Mouse (Mus musculus) small intestine, adult 2 months (tissue): Measurements from ENCODE around the gene Pdzd7. TPM values are rescaled to one million over a fixed set of nuclear protein-coding genes. Genes with fewer than 3 reads are reported as not detected.

Experiments used
- H3K27ac ChIP-seq: fragments of 200-500 bp; 2 replicates; pipeline ENCODE4 v1.5.1; 2012; ENCODE audit warnings: low read depth, low read length, control low read depth, inconsistent platforms; ENCODE audit not compliant: insufficient read depth
- H3K27me3 ChIP-seq: fragments of 200-500 bp; 2 replicates; pipeline ENCODE4 v1.6.1; 2012; ENCODE audit warnings: mild to moderate bottlenecking, moderate library complexity, low read length, inconsistent platforms; ENCODE audit not compliant: control insufficient read depth, insufficient read depth
- H3K36me3 ChIP-seq: fragments of 200-500 bp; 2 replicates; pipeline ENCODE4 v1.6.1; 2012; ENCODE audit warnings: mild to moderate bottlenecking, low read length, control low read depth, inconsistent platforms; ENCODE audit not compliant: control insufficient read depth, insufficient read depth
- H3K4me1 ChIP-seq: fragments of 200-500 bp; 2 replicates; pipeline ENCODE4 v1.6.1; 2012; ENCODE audit warnings: low read length, inconsistent platforms, mixed read lengths; ENCODE audit not compliant: control insufficient read depth, insufficient read depth, insufficient read length
- H3K4me3 ChIP-seq: fragments of 200-500 bp; 2 replicates; pipeline ENCODE4 v1.5.1; 2012; ENCODE audit warnings: low read depth, mild to moderate bottlenecking, control low read depth, inconsistent platforms, low read length, moderate library complexity
- CTCF ChIP-seq: fragments of 200-500 bp; IDR thresholded peaks from 2 replicates; pipeline ENCODE4 v1.5.1; 2012; ENCODE audit warnings: low read depth, mild to moderate bottlenecking, control low read depth, inconsistent platforms, low read length, moderate library complexity, mixed read lengths; ENCODE audit not compliant: insufficient replicate concordance, insufficient read length; ENCODE audit errors: extremely low read depth
- POLR2A ChIP-seq: fragments of 200-500 bp; IDR thresholded peaks from 2 replicates; pipeline ENCODE4 v1.6.1; 2012; ENCODE audit warnings: low read depth, mild to moderate bottlenecking, control low read depth, inconsistent platforms, low read length, moderate library complexity
- WGBS: fragments of 180-500 bp; shearing (Covaris S2); methylation state at CpG from one replicate; pipeline ENCODE4 v1.1.7; 2018; 5-methylcytosine and 5-hydroxymethylcytosine counted together
- polyA plus RNA-seq: library from polyadenylated mRNA; depleted of rRNA; stranded (reverse); fragments of >200 nt; gene quantifications from 2 replicates; pipeline ENCODE4 v1.2.3, GENCODE M21; 2012

The Pdzd7 gene
- polyA plus RNA-seq, 1 experiment, result 0.29 TPM

GRCm38 (mm10) chr19:45057724-45058112 lies 12.2 kb upstream of the Pdzd7 start:
- no peaks in the 10 kb centered on the region for H3K27me3 ChIP-seq
- no peak for TF ChIP-seq CTCF
- TF ChIP-seq POLR2A, result no peak
- 15% methylated on average over 7 of the region's 7 CpGs for WGBS
- peaks cover 1% of the 10 kb centered on the region; the same call in 1 of the 2 replicates for H3K36me3 ChIP-seq
- peaks cover 5% of the 10 kb centered on the region; the same call in 1 of the 2 replicates for H3K4me1 ChIP-seq
- H3K27ac ChIP-seq, result peak overlapping the region; percentile 91
- H3K4me3 ChIP-seq, result peak overlapping the region; percentile 75

GRCm38 (mm10) chr19:45056908-45057698 lies 11.6 kb upstream of the Pdzd7 start:
- peak overlapping the region; percentile 91 for H3K27ac ChIP-seq
- 56% methylated on average over 7 of the region's 7 CpGs for WGBS
- no peak for TF ChIP-seq POLR2A
- TF ChIP-seq CTCF, result no peak
- peaks cover 5% of the 10 kb centered on the region; the same call in 1 of the 2 replicates for H3K4me1 ChIP-seq
- H3K27me3 ChIP-seq, result no peaks in the 10 kb centered on the region
- H3K4me3 ChIP-seq, result no peak overlapping the region
- peaks cover 1% of the 10 kb centered on the region; the same call in 1 of the 2 replicates for H3K36me3 ChIP-seq

GRCm38 (mm10) chr19:45056364-45056763 lies 10.8 kb upstream of the Pdzd7 start:
- peak; percentile 34; the same call in 1 of the 2 replicates for TF ChIP-seq CTCF
- no peak for TF ChIP-seq POLR2A
- 49% methylated on average over 4 of the region's 4 CpGs for WGBS
- no peak overlapping the region for H3K27ac ChIP-seq

GRCm38 (mm10) chr19:45054892-45055690 lies 9.6 kb upstream of the Pdzd7 start:
- Histone ChIP-seq H3K4me3 (no peak overlapping the region), H3K27me3 (no peaks in the 10 kb centered on the region), H3K27ac (no peak overlapping the region), H3K4me1 (peaks cover 5% of the 10 kb centered on the region; the same call in 1 of the 2 replicates), H3K36me3 (peaks cover 1% of the 10 kb centered on the region; the same call in 1 of the 2 replicates)
- TF ChIP-seq POLR2A (no peak), CTCF (no peak)
- 84% methylated on average over 6 of the region's 6 CpGs for WGBS

More at GRCm38 (mm10) chr19:45056364-45056763, 10.8 kb upstream of the Pdzd7 start:
- H3K4me1 ChIP-seq, result peaks cover 5% of the 10 kb centered on the region; the same call in 1 of the 2 replicates
- H3K4me3 ChIP-seq, result no peak overlapping the region
- peaks cover 1% of the 10 kb centered on the region; the same call in 1 of the 2 replicates for H3K36me3 ChIP-seq
- no peaks in the 10 kb centered on the region for H3K27me3 ChIP-seq

- peaks cover 1% of the 10 kb centered on the region; the same call in 1 of the 2 replicates for H3K36me3 ChIP-seq
- TF ChIP-seq POLR2A, result no peak
- TF ChIP-seq CTCF, result no peak
- no peak overlapping the region for H3K4me3 ChIP-seq
- 90% methylated on average over 8 of the region's 8 CpGs for WGBS
- no peak overlapping the region for H3K27ac ChIP-seq
- H3K27me3 ChIP-seq, result no peaks in the 10 kb centered on the region
- peaks cover 5% of the 10 kb centered on the region; the same call in 1 of the 2 replicates for H3K4me1 ChIP-seq
Observed at GRCm38 (mm10) chr19:45053451-45053850, 7.9 kb upstream of the Pdzd7 start.

- Histone ChIP-seq H3K27ac (no peak overlapping the region), H3K4me3 (no peak overlapping the region), H3K4me1 (peaks cover 3% of the 10 kb centered on the region), H3K27me3 (no peaks in the 10 kb centered on the region), H3K36me3 (0 out of 2 replicates have a peak, but pooled peaks cover 1% of the 10 kb centered on the region)
- TF ChIP-seq POLR2A (no peak), CTCF (no peak)
- 68% methylated on average over 9 of the region's 9 CpGs for WGBS
Observed at GRCm38 (mm10) chr19:45049523-45049922, 4.0 kb upstream of the Pdzd7 start.
